Mouse (Mus musculus): ENCODE data around the gene Sos2. TPM values are rescaled to one million over a fixed set of nuclear protein-coding genes. Genes with fewer than 3 reads are reported as not detected.
"Not testable (repeated sequence)": the region's sequence is repeated elsewhere in the genome, so short reads cannot be mapped to it uniquely, and the experiment has no call there.

The Sos2 gene
- polyA plus RNA-seq, 1 experiment from 2014 or later, result 11.3 TPM

- Histone ChIP-seq H3K4me2 (ENCODE audit: low read length) (peak overlapping the region; percentile 62), H3K4me1 (ENCODE audit: control insufficient read depth, insufficient read depth, low read depth, low read length) (peaks cover 15% of the 10 kb centered on the region), H3K27ac (ENCODE audit: low read depth, low read length) (peak overlapping the region; percentile 99), H3K9ac (ENCODE audit: low read depth, low read length) (peak overlapping the region; percentile 97), H3K27me3 (replicated peaks; ENCODE audit: control insufficient read depth, insufficient read depth, low read length) (no peaks in the 10 kb centered on the region), H3K9me3 (ENCODE audit: control insufficient read depth, low read length) (no peaks in the 10 kb centered on the region), H3K36me3 (ENCODE audit: control insufficient read depth, insufficient read depth, low read length) (no peaks in the 10 kb centered on the region), H3K4me3 (ENCODE audit: low read length) (peak overlapping the region; percentile 84)
- ATAC-seq, result peak; percentile 91
- 2% methylated on average over 27 of the region's 54 CpGs for WGBS
These were observed 574 bp upstream of the Sos2 start for GRCm38 (mm10) chr12:69682065-69682787.

- peak; percentile 54 for ATAC-seq
- H3K27me3 ChIP-seq (replicated peaks; ENCODE audit: control insufficient read depth, insufficient read depth, low read length), result no peaks in the 10 kb centered on the region
- H3K4me1 ChIP-seq (ENCODE audit: control insufficient read depth, insufficient read depth, low read depth, low read length), result peaks cover 15% of the 10 kb centered on the region
- peak overlapping the region; percentile 84 for H3K4me3 ChIP-seq (ENCODE audit: low read length)
- peak overlapping the region; percentile 62 for H3K4me2 ChIP-seq (ENCODE audit: low read length)
- H3K9ac ChIP-seq (ENCODE audit: low read depth, low read length), result peak overlapping the region; percentile 97
- WGBS, result under 1% methylated on average over 56 of the region's 56 CpGs
- no peaks in the 10 kb centered on the region for H3K9me3 ChIP-seq (ENCODE audit: control insufficient read depth, low read length)
- H3K36me3 ChIP-seq (ENCODE audit: control insufficient read depth, insufficient read depth, low read length), result no peaks in the 10 kb centered on the region
- H3K27ac ChIP-seq (ENCODE audit: low read depth, low read length), result peak overlapping the region; percentile 99
These were observed 752 bp downstream of the Sos2 start for GRCm38 (mm10) chr12:69680635-69681565.

- Histone ChIP-seq H3K4me3 (ENCODE audit: low read length) (no peak overlapping the region), H3K27ac (ENCODE audit: low read depth, low read length) (no peak overlapping the region), H3K9me3 (ENCODE audit: control insufficient read depth, low read length) (no peaks in the 10 kb centered on the region), H3K4me1 (ENCODE audit: control insufficient read depth, insufficient read depth, low read depth, low read length) (peaks cover 6% of the 10 kb centered on the region), H3K9ac (ENCODE audit: low read depth, low read length) (no peak overlapping the region), H3K27me3 (replicated peaks; ENCODE audit: control insufficient read depth, insufficient read depth, low read length) (no peaks in the 10 kb centered on the region), H3K4me2 (ENCODE audit: low read length) (no peak overlapping the region), H3K36me3 (ENCODE audit: control insufficient read depth, insufficient read depth, low read length) (no peaks in the 10 kb centered on the region)
- WGBS, result 88% methylated on average over 4 of the region's 4 CpGs
- no peak for ATAC-seq
These were observed 5.5 kb downstream of the Sos2 start for GRCm38 (mm10) chr12:69676157-69676556.

GRCm38 (mm10) chr12:69674576-69675537 lies 6.8 kb downstream of the Sos2 start:
- Histone ChIP-seq H3K27me3 (replicated peaks; ENCODE audit: control insufficient read depth, insufficient read depth, low read length) (no peaks in the 10 kb centered on the region), H3K36me3 (ENCODE audit: control insufficient read depth, insufficient read depth, low read length) (no peaks in the 10 kb centered on the region), H3K4me2 (ENCODE audit: low read length) (no peak overlapping the region), H3K27ac (ENCODE audit: low read depth, low read length) (no peak overlapping the region), H3K9me3 (ENCODE audit: control insufficient read depth, low read length) (no peaks in the 10 kb centered on the region), H3K4me3 (ENCODE audit: low read length) (no peak overlapping the region), H3K9ac (ENCODE audit: low read depth, low read length) (no peak overlapping the region), H3K4me1 (ENCODE audit: control insufficient read depth, insufficient read depth, low read depth, low read length) (peaks cover 1% of the 10 kb centered on the region)
- ATAC-seq, result peak; percentile 22
- WGBS, result 80% methylated on average over 10 of the region's 10 CpGs

GRCm38 (mm10) chr12:69674176-69674575 lies 7.5 kb downstream of the Sos2 start:
- Histone ChIP-seq H3K9ac (ENCODE audit: low read depth, low read length) (no peak overlapping the region), H3K4me1 (ENCODE audit: control insufficient read depth, insufficient read depth, low read depth, low read length) (no peaks in the 10 kb centered on the region), H3K4me2 (ENCODE audit: low read length) (no peak overlapping the region), H3K4me3 (ENCODE audit: low read length) (no peak overlapping the region), H3K36me3 (ENCODE audit: control insufficient read depth, insufficient read depth, low read length) (no peaks in the 10 kb centered on the region), H3K9me3 (ENCODE audit: control insufficient read depth, low read length) (no peaks in the 10 kb centered on the region), H3K27ac (ENCODE audit: low read depth, low read length) (no peak overlapping the region), H3K27me3 (replicated peaks; ENCODE audit: control insufficient read depth, insufficient read depth, low read length) (no peaks in the 10 kb centered on the region)
- ATAC-seq, result no peak
- WGBS, result 35% methylated on average over 1 of the region's 1 CpGs

- Histone ChIP-seq H3K27ac (ENCODE audit: low read depth, low read length) (no peak overlapping the region), H3K4me3 (ENCODE audit: low read length) (no peak overlapping the region), H3K4me2 (ENCODE audit: low read length) (no peak overlapping the region), H3K9ac (ENCODE audit: low read depth, low read length) (no peak overlapping the region), H3K9me3 (ENCODE audit: control insufficient read depth, low read length) (no peaks in the 10 kb centered on the region), H3K4me1 (ENCODE audit: control insufficient read depth, insufficient read depth, low read depth, low read length) (no peaks in the 10 kb centered on the region), H3K36me3 (ENCODE audit: control insufficient read depth, insufficient read depth, low read length) (no peaks in the 10 kb centered on the region), H3K27me3 (replicated peaks; ENCODE audit: control insufficient read depth, insufficient read depth, low read length) (no peaks in the 10 kb centered on the region)
- no peak for ATAC-seq
- WGBS, result 94% methylated on average over 5 of the region's 5 CpGs
These were observed 14.9 kb downstream of the Sos2 start for GRCm38 (mm10) chr12:69666721-69667120.

- Histone ChIP-seq H3K9ac (ENCODE audit: low read depth, low read length) (no peak overlapping the region), H3K4me1 (ENCODE audit: control insufficient read depth, insufficient read depth, low read depth, low read length) (no peaks in the 10 kb centered on the region), H3K27me3 (replicated peaks; ENCODE audit: control insufficient read depth, insufficient read depth, low read length) (no peaks in the 10 kb centered on the region), H3K27ac (ENCODE audit: low read depth, low read length) (no peak overlapping the region), H3K36me3 (ENCODE audit: control insufficient read depth, insufficient read depth, low read length) (no peaks in the 10 kb centered on the region), H3K4me2 (ENCODE audit: low read length) (no peak overlapping the region), H3K4me3 (ENCODE audit: low read length) (no peak overlapping the region), H3K9me3 (ENCODE audit: control insufficient read depth, low read length) (no peaks in the 10 kb centered on the region)
- WGBS, result 92% methylated on average over 5 of the region's 5 CpGs
- no peak for ATAC-seq
These were observed 20.0 kb downstream of the Sos2 start for GRCm38 (mm10) chr12:69661658-69662057.

GRCm38 (mm10) chr12:69653973-69654372 lies 27.7 kb downstream of the Sos2 start:
- H3K9me3 ChIP-seq (ENCODE audit: control insufficient read depth, low read length); H3K27me3 ChIP-seq (replicated peaks; ENCODE audit: control insufficient read depth, insufficient read depth, low read length); H3K9ac ChIP-seq (ENCODE audit: low read depth, low read length); H3K4me3 ChIP-seq (ENCODE audit: low read length); H3K27ac ChIP-seq (ENCODE audit: low read depth, low read length); H3K4me1 ChIP-seq (ENCODE audit: control insufficient read depth, insufficient read depth, low read depth, low read length); H3K4me2 ChIP-seq (ENCODE audit: low read length): not testable (repeated sequence)
- ATAC-seq, result peak; percentile 80
- peaks cover 17% of the 10 kb centered on the region for H3K36me3 ChIP-seq (ENCODE audit: control insufficient read depth, insufficient read depth, low read length)

Measured in hindbrain, embryonic 16.5 days (tissue).